Mouse (Mus musculus) lung, postnatal 0 days (tissue): ENCODE results near the gene Ces2e. TPM values are rescaled to one million over a fixed set of nuclear protein-coding genes. Genes with fewer than 3 reads are reported as not detected.

ENCODE experiments used
- ATAC-seq: fragments of 200-750 bp; cut with Nextera tagmentation; 2 replicates; pipeline ENCODE4 v1.8.0; 2017; ENCODE audit warnings: moderate library complexity
- DNase-seq: peaks from one replicate; pipeline ENCODE4 v3.0.0-alpha.2; 2016; ENCODE audit warnings: low spot score
- H3K27ac ChIP-seq: fragments of 300-500 bp; sonication (generic); 2 replicates; pipeline ENCODE4 v1.5.1; 2014; ENCODE audit warnings: antibody characterized with exemption, mild to moderate bottlenecking, low read length, mixed read lengths
- H3K27me3 ChIP-seq: fragments of 300-500 bp; sonication (generic); replicated peaks from 2 replicates; pipeline ENCODE4 v1.6.1; 2014; ENCODE audit warnings: low read length, mixed read lengths; ENCODE audit not compliant: insufficient read depth
- H3K36me3 ChIP-seq: fragments of 300-500 bp; sonication (generic); 2 replicates; pipeline ENCODE4 v1.6.1; 2014; ENCODE audit warnings: low read length, mixed read lengths; ENCODE audit not compliant: insufficient read depth
- H3K4me1 ChIP-seq: fragments of 300-500 bp; sonication (generic); 2 replicates; pipeline ENCODE4 v1.6.1; 2014; ENCODE audit warnings: antibody characterized with exemption, low read depth, low read length, mixed read lengths; ENCODE audit not compliant: insufficient read depth
- H3K4me2 ChIP-seq: fragments of 300-500 bp; sonication (generic); replicated peaks from 2 replicates; pipeline ENCODE4 v1.6.1; 2014; ENCODE audit warnings: low read depth, mild to moderate bottlenecking, low read length, moderate library complexity, mixed read lengths
- H3K4me3 ChIP-seq: fragments of 300-500 bp; sonication (generic); 2 replicates; pipeline ENCODE4 v1.5.1; 2014; ENCODE audit warnings: low read depth, low read length
- H3K9ac ChIP-seq: fragments of 300-500 bp; sonication (generic); replicated peaks from 2 replicates; pipeline ENCODE4 v1.6.1; 2014; ENCODE audit warnings: low read depth, mild to moderate bottlenecking
- H3K9me3 ChIP-seq: fragments of 300-500 bp; sonication (generic); 2 replicates; pipeline ENCODE4 v1.6.1; 2016; ENCODE audit warnings: low read length, mixed read lengths
- CTCF ChIP-seq: IDR thresholded peaks from 2 replicates; pipeline ENCODE4 v1.5.1; 2016; ENCODE audit warnings: antibody characterized with exemption, mild to moderate bottlenecking
- EP300 ChIP-seq: IDR thresholded peaks from 2 replicates; pipeline ENCODE4 v1.6.1; 2016; ENCODE audit warnings: antibody characterized with exemption, mild to moderate bottlenecking, control low read depth
- WGBS: fragments of 180-500 bp; shearing (Covaris S2); extraction: QIAGEN DNeasy Blood & Tissue Kit; methylation state at CpG from one replicate; pipeline ENCODE4 v1.1.7; 2014; 5-methylcytosine and 5-hydroxymethylcytosine counted together
- polyA plus RNA-seq: library from polyadenylated mRNA; unstranded; fragments of >200 nt; fragmentation: Nextera tagmentation; extraction: Ambion mirVana; gene quantifications from 2 replicates; pipeline ENCODE4 v1.2.1, GENCODE M21; 2015

The Ces2e gene
- polyA plus RNA-seq, 1 experiment from 2014 or later: 0.31 TPM

GRCm38 (mm10) chr8:104944665-104945064 is 18.6 kb downstream of the Ces2e start:
- Histone ChIP-seq H3K27me3 (no peaks in the 10 kb centered on the region), H3K9ac (no peak overlapping the region), H3K27ac (no peak overlapping the region), H3K4me1 (no peaks in the 10 kb centered on the region), H3K4me3 (no peak overlapping the region), H3K4me2 (no peak overlapping the region), H3K9me3 (no peaks in the 10 kb centered on the region), H3K36me3 (no peaks in the 10 kb centered on the region)
- DNase-seq: no peak
- no peak for TF ChIP-seq CTCF
- TF ChIP-seq EP300: no peak
- ATAC-seq: no peak
- 77% methylated on average over 2 of the region's 2 CpGs for WGBS

DNA sequence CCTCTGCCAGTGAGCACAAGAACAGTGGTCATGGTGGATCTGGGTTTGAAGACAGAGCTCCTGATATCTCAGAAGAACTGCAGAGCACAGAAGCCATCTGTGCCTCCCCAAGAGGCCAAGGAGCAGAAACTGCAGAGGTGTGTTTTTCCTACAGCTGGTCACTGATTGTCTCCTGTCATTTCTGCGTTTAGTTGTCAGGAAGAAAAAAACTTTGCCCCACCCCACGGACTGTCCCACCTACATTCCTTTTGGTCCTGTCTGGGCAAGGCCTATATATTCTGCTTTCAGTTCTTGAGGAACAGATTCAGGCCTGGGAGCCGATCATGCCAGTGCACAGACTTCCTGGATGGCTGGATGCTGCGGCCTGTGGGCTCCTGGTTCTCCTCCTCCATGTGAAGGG is 21.0 kb downstream of the Ces2e start, which contains the start of gene Ces2f:
Gene Ces2f (plus strand): TSS at position 301 of the 400 bp plus-strand sequence.
- ATAC-seq: no peak
- H3K4me3 ChIP-seq: no peak within 1 kb of the TSS

DNA sequence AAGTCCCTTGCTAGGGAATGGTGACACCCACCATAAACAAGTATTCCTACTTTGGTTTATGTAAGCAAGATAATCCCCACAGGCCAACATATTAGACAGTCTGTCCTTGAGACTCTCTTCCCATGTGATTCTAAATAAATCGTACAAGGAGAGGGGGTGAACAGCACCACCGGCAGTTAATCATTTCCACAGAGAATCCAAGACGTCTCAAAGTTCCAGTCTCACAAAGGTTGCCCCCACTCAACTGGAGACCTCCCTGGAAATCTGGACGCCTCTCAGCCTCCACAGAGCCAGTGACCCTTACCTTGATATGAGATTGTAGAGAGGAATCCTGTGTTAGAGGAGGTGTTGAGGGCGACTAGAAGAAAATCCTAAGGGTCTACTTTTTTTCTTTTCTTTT is 23.0 kb downstream of the Ces2e start:
- no peak for ATAC-seq
- Histone ChIP-seq H3K9ac (no peak overlapping the region), H3K4me1 (no peaks in the 10 kb centered on the region), H3K4me3 (no peak overlapping the region), H3K4me2 (no peak overlapping the region), H3K36me3 (no peaks in the 10 kb centered on the region), H3K27ac (no peak overlapping the region), H3K9me3 (no peaks in the 10 kb centered on the region), H3K27me3 (no peaks in the 10 kb centered on the region)
- WGBS: 62% methylated on average over 5 of the region's 5 CpGs
- TF ChIP-seq EP300 (no peak), CTCF (no peak)
- DNase-seq: no peak

More for the DNA sequence above, 21.0 kb downstream of the Ces2e start, which contains the start of gene Ces2f:
- no peak for DNase-seq
- H3K27me3 ChIP-seq: no peaks in the 10 kb centered on the region
- WGBS: 85% methylated on average over 4 of the region's 4 CpGs
- H3K4me1 ChIP-seq: no peaks in the 10 kb centered on the region
- H3K36me3 ChIP-seq: no peaks in the 10 kb centered on the region
- H3K4me2 ChIP-seq: no peak within 1 kb of the TSS
- no peaks in the 10 kb centered on the region for H3K9me3 ChIP-seq
- no peak within 1 kb of the TSS for H3K9ac ChIP-seq
- no peak within 1 kb of the TSS for H3K27ac ChIP-seq
- TF ChIP-seq EP300 (no peak), CTCF (no peak)

DNA sequence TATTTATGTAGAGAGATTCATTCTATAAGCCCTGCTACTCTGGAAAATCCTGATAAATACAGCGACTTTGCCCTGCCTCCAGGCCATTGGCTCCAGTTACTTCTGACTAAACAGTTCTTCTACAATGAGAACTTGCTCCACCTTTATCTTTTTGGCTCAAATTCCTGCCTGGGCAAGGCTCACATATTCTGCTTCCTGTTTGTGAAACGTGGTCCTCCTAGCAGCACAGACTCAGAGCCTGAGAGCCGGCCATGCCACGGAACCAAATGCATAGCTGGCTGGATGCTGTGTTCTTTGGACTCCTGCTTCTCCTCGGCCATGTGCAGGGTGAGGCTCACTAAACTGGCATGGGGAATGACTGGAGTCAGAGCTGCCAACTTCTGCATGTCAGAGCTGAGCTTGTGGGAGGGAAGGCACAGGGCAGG is 35.5 kb downstream of the Ces2e start, which contains the start of gene Ces2g:
Gene Ces2g (plus strand): TSS at position 182 of the 425 bp plus-strand sequence.
- ATAC-seq: no peak
- Histone ChIP-seq H3K4me2 (no peak within 1 kb of the TSS), H3K27ac (no peak within 1 kb of the TSS), H3K36me3 (no peaks in the 10 kb centered on the region), H3K9me3 (no peaks in the 10 kb centered on the region), H3K9ac (no peak within 1 kb of the TSS), H3K4me1 (no peaks in the 10 kb centered on the region), H3K27me3 (no peaks in the 10 kb centered on the region), H3K4me3 (no peak within 1 kb of the TSS)
- 49% methylated on average over 5 of the region's 5 CpGs for WGBS
- no peak for TF ChIP-seq EP300
- TF ChIP-seq CTCF: no peak
- peak; percentile 5 for DNase-seq

GRCm38 (mm10) chr8:104962229-104962901 is 36.3 kb downstream of the Ces2e start:
- 60% methylated on average over 8 of the region's 8 CpGs for WGBS
- H3K36me3 ChIP-seq: no peaks in the 10 kb centered on the region
- ATAC-seq: no peak

DNA sequence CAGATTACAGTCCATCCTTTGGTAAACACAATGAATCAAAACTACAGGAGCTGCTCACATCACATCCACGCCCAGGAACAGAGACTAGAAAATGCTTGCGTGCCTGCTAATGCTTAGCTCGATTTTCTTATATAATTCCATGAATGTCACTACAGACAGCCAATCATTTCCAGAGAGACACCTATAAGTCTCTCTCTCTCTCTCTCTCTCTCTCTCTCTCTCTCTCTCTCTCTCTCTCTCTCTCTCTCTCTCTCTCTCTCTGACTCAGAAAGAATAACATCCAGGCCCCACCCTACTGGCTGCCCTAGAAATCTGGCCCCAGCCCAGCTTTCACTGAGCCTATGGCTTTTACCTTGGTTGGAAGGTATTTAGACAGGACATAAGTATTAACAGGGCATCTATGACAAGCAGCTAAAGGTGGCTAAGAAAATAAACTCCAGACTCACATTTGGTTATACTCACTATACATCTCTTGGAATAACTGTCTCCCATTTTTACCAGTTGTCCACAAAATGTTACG is 37.4 kb downstream of the Ces2e start:
- Histone ChIP-seq H3K36me3 (no peaks in the 10 kb centered on the region), H3K4me2 (no peak overlapping the region), H3K9me3 (no peaks in the 10 kb centered on the region), H3K9ac (no peak overlapping the region), H3K27ac (no peak overlapping the region), H3K4me3 (no peak overlapping the region), H3K27me3 (no peaks in the 10 kb centered on the region), H3K4me1 (no peaks in the 10 kb centered on the region)
- DNase-seq: no peak
- no peak for ATAC-seq
- no peak for TF ChIP-seq CTCF
- TF ChIP-seq EP300: no peak
- WGBS: 81% methylated on average over 4 of the region's 4 CpGs

More at GRCm38 (mm10) chr8:104962229-104962901, 36.3 kb downstream of the Ces2e start:
- no peaks in the 10 kb centered on the region for H3K27me3 ChIP-seq
- H3K9ac ChIP-seq: no peak overlapping the region
- no peaks in the 10 kb centered on the region for H3K9me3 ChIP-seq
- no peak for DNase-seq
- TF ChIP-seq EP300 (no peak), CTCF (no peak)
- no peak overlapping the region for H3K4me2 ChIP-seq
- no peak overlapping the region for H3K27ac ChIP-seq
- H3K4me1 ChIP-seq: no peaks in the 10 kb centered on the region
- H3K4me3 ChIP-seq: no peak overlapping the region
